Mouse (Mus musculus) forebrain, embryonic 14.5 days (tissue): Measurements from ENCODE around the gene Atxn2l. TPM values are rescaled to one million over a fixed set of nuclear protein-coding genes. Genes with fewer than 3 reads are reported as not detected.

ENCODE experiments used
- ATAC-seq: fragments of 200-750 bp; cut with Nextera tagmentation; 2 replicates; pipeline ENCODE4 v1.8.0; 2017; ENCODE audit warnings: mild to moderate bottlenecking, moderate library complexity
- DNase-seq: peaks from one replicate; pipeline ENCODE4 v3.0.0-alpha.2; 2015; ENCODE audit warnings: low spot score
- H3K27ac ChIP-seq: fragments of 300-500 bp; sonication (generic); 2 replicates; pipeline ENCODE4 v1.5.1; 2014; ENCODE audit warnings: low read depth, mild to moderate bottlenecking, control low read depth, low read length, moderate library complexity
- H3K27me3 ChIP-seq: fragments of 300-500 bp; sonication (generic); replicated peaks from 2 replicates; pipeline ENCODE4 v1.6.1; 2014; ENCODE audit warnings: low read length, control low read depth, mixed read lengths; ENCODE audit not compliant: control insufficient read depth, insufficient read depth
- H3K36me3 ChIP-seq: fragments of 300-500 bp; sonication (generic); 2 replicates; pipeline ENCODE4 v1.6.1; 2014; ENCODE audit warnings: low read length, control low read depth; ENCODE audit not compliant: control insufficient read depth, insufficient read depth
- H3K4me1 ChIP-seq: fragments of 300-500 bp; sonication (generic); 2 replicates; pipeline ENCODE4 v1.6.1; 2014; ENCODE audit warnings: antibody characterized with exemption, low read length, control low read depth; ENCODE audit not compliant: control insufficient read depth, insufficient read depth
- H3K4me2 ChIP-seq: fragments of 300-500 bp; sonication (generic); 2 replicates; pipeline ENCODE4 v1.6.1; 2014; ENCODE audit warnings: mild to moderate bottlenecking, control low read depth, low read length
- H3K4me3 ChIP-seq: fragments of 300-500 bp; sonication (generic); 2 replicates; pipeline ENCODE4 v1.5.1; 2014; ENCODE audit warnings: low read depth, low read length, control low read depth
- H3K9ac ChIP-seq: fragments of 300-500 bp; sonication (generic); 2 replicates; pipeline ENCODE4 v1.6.1; 2014; ENCODE audit warnings: mild to moderate bottlenecking, low read length, control low read depth, moderate library complexity
- H3K9me3 ChIP-seq: fragments of 300-500 bp; sonication (generic); replicated peaks from 2 replicates; pipeline ENCODE4 v1.6.1; 2016; ENCODE audit warnings: low read length, control low read depth, mixed read lengths; ENCODE audit not compliant: control insufficient read depth
- WGBS: fragments of 180-500 bp; shearing (Covaris S2); extraction: QIAGEN DNeasy Blood & Tissue Kit; methylation state at CpG from one replicate; pipeline ENCODE4 v1.1.7; 2014; 5-methylcytosine and 5-hydroxymethylcytosine counted together
- polyA plus RNA-seq: library from polyadenylated mRNA; unstranded; fragments of >200 nt; fragmentation: Nextera tagmentation; extraction: Ambion mirVana; gene quantifications from 2 replicates; pipeline ENCODE4 v1.2.1, GENCODE M21; 2014

The Atxn2l gene
- polyA plus RNA-seq, 1 experiment from 2014 or later, result 36.5 TPM

DNA sequence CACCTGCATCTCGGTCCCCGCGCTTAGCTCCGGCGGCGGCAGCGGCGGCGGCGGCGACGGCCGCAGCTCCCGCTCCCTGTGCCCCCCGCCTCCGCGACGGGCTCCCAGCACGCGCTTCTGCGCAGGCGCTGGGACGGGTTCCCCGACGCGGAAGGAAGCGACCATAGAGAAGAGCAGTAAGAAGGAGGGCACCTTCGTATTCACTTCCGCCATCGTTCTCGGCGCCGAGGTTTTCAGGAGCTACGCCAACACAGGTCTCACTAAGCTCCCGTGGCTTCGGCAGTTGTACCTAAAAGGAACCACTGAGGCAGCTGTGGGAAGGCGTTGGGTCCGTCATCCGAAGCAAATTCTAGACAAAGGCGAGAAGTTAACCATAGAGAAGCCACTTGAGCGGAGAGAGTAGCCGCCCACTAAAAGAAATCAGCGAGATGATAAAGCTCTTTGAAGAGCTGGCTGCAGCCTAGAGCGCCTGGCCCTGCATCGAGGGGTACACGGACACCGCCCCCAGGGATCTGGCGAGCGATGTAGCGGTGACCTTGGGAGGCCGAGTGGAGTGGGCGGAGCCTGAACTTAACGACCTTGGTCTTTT, 28.1 kb downstream of the Atxn2l start, which contains the start of gene Sh2b1:
TSS of gene Sh2b1 (minus strand) at position 432 of the 589 bp plus-strand sequence.
- peak within 1 kb of the TSS; percentile 99 for H3K9ac ChIP-seq
- peaks cover 7% of the 10 kb centered on the region; the same call in 1 of the 2 replicates for H3K4me1 ChIP-seq
- H3K9me3 ChIP-seq, result no peaks in the 10 kb centered on the region
- ATAC-seq (peak; percentile 94), DNase-seq (peak; percentile 97)
- peak within 1 kb of the TSS; percentile 94 for H3K27ac ChIP-seq
- no peaks in the 10 kb centered on the region for H3K27me3 ChIP-seq
- H3K4me3 ChIP-seq, result peak within 1 kb of the TSS; percentile 93
- H3K36me3 ChIP-seq, result peaks cover 28% of the 10 kb centered on the region
- WGBS, result under 1% methylated on average over 41 of the region's 53 CpGs
- H3K4me2 ChIP-seq, result peak within 1 kb of the TSS; percentile 90

DNA sequence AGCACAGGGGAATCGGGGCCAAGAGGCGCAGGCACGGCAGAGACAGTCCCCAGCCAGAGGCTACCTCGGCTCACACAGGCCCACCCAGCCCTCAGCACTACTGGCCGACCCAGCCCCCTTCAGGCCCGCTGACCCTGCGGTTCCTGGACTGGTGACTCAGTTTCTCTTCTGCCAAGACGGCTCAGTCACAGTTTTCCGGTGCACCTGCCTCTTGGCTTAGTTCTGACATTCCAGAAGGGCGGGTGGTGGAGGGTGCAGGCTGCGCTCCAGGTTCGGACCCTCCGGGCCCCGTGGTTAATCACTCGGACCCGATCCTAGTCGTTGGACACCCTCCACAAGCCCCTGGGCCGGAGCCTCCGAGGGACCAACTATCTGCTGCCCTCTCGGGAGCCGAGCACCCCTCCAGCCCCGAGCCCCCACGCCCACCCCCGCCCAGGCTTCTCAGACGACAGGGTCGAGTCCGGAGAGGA, 28.7 kb downstream of the Atxn2l start:
- H3K36me3 ChIP-seq, result peaks cover 33% of the 10 kb centered on the region
- H3K4me1 ChIP-seq, result peaks cover 7% of the 10 kb centered on the region; the same call in 1 of the 2 replicates
- no peaks in the 10 kb centered on the region for H3K27me3 ChIP-seq
- H3K4me2 ChIP-seq, result peak overlapping the region; percentile 90
- ATAC-seq (peak; percentile 52), DNase-seq (no peak)
- peak overlapping the region; percentile 93 for H3K4me3 ChIP-seq
- peak overlapping the region; percentile 94 for H3K27ac ChIP-seq
- H3K9ac ChIP-seq, result peak overlapping the region; percentile 99
- no peaks in the 10 kb centered on the region for H3K9me3 ChIP-seq
- 2% methylated on average over 26 of the region's 27 CpGs for WGBS

DNA sequence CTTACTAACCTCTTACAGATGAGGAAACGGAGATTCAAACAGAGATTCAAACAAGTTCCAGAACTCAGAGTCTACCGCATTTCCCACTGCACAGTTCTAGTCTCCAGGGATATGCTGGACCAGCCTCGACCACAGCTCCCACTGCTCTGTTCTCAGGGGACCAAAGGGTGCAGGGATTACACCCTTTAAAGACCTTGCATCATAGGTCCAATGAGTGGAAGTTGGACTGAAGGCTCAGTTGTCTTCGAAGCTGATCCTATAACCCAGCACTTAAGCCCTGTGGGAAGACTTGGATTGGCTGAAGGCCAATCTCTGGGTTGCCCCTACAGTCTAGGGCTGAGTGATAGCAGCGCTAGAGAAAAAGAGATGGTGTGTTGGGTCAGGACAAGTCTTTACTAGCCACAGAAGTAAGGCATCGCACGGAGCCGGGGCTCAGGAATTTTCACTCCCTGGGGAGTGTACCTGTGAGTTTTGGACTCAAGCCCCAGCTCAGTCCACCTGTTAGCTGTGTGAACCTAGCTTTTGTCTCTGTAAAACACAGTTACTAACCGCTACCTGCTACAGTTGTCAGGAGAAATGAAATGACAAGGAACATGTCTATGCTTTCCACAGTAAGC, 29.7 kb downstream of the Atxn2l start:
- no peak overlapping the region for H3K27ac ChIP-seq
- no peaks in the 10 kb centered on the region for H3K27me3 ChIP-seq
- 88% methylated on average over 9 of the region's 9 CpGs for WGBS
- peaks cover 42% of the 10 kb centered on the region for H3K36me3 ChIP-seq
- no peak for DNase-seq
- peak overlapping the region; percentile 90 for H3K4me2 ChIP-seq
- peaks cover 7% of the 10 kb centered on the region; the same call in 1 of the 2 replicates for H3K4me1 ChIP-seq
- H3K9me3 ChIP-seq, result no peaks in the 10 kb centered on the region
- H3K4me3 ChIP-seq, result peak overlapping the region; percentile 93
- ATAC-seq, result no peak
- peak overlapping the region; percentile 99; the same call in 1 of the 2 replicates for H3K9ac ChIP-seq

DNA sequence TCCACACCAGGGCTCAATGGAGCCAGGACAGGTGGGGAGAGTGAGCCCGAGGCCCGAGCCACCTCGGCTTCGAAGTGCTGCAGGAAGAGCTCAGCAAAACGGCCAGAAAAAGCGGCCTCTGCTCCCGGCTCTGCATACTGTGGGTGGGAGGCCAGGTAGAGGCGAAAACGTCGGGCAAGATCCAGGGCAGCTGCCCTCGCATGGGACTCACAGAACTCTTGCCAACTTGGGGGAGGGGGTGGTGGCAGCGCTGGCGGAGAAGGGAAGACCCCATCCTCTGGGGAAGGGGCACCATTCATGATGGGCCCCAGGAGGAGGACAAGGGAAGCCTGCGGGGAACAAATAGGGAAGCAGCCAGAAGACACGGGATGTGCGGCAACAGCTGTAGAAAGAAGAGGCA, 30.5 kb downstream of the Atxn2l start:
- peaks cover 51% of the 10 kb centered on the region for H3K36me3 ChIP-seq
- no peak overlapping the region for H3K4me2 ChIP-seq
- ATAC-seq (no peak), DNase-seq (no peak)
- H3K27me3 ChIP-seq, result no peaks in the 10 kb centered on the region
- H3K4me1 ChIP-seq, result peaks cover 7% of the 10 kb centered on the region; the same call in 1 of the 2 replicates
- 89% methylated on average over 16 of the region's 16 CpGs for WGBS
- no peak overlapping the region for H3K9ac ChIP-seq
- no peak overlapping the region for H3K4me3 ChIP-seq
- no peaks in the 10 kb centered on the region for H3K9me3 ChIP-seq
- no peak overlapping the region for H3K27ac ChIP-seq

DNA sequence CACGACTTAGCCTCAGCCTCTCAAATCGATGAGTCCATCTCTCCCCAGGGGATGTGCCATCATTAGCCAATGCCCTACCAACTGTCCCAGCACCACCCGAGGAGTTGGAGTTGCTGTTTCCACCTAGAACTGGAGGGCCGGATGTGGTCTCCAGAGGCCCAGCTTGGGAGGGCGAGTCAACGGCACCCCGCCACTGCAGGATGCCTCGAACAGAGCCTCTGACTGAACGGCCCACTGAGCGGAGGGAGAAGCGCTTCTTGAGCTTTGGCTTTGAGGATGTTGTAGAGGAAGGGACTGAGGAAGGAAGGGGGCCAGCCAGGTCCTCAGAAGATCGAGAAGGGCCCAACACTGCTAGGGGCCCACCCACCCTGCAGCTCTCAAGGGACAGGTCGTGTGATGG, 30.9 kb downstream of the Atxn2l start:
- H3K27ac ChIP-seq, result no peak overlapping the region
- 93% methylated on average over 13 of the region's 13 CpGs for WGBS
- no peaks in the 10 kb centered on the region for H3K9me3 ChIP-seq
- H3K4me1 ChIP-seq, result peaks cover 7% of the 10 kb centered on the region; the same call in 1 of the 2 replicates
- no peak overlapping the region for H3K4me2 ChIP-seq
- ATAC-seq (no peak), DNase-seq (no peak)
- no peak overlapping the region for H3K9ac ChIP-seq
- H3K4me3 ChIP-seq, result no peak overlapping the region
- H3K27me3 ChIP-seq, result no peaks in the 10 kb centered on the region
- H3K36me3 ChIP-seq, result peaks cover 55% of the 10 kb centered on the region

DNA sequence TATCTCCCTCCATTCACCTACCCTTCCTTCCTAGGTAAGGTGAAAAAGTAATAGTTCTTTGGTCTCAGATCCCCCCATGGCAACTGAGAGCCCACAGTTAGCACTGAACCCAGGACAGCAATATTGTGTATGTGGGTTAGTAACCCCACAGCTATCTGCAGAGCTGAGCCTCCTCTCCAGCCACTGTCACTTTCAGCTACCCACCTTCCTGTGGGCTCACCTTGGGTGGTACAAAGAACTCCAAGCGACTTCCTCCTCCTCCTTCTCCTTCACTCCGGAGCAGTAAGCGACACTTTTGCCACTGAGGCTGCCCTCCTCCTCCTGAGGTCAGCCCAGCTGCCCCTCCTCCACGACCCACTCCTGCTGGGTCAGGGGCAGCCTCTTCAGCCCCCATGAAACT, 31.4 kb downstream of the Atxn2l start:
- Histone ChIP-seq H3K9ac (no peak overlapping the region), H3K27ac (no peak overlapping the region), H3K4me3 (no peak overlapping the region), H3K27me3 (no peaks in the 10 kb centered on the region), H3K4me1 (peaks cover 7% of the 10 kb centered on the region; the same call in 1 of the 2 replicates), H3K36me3 (peaks cover 59% of the 10 kb centered on the region), H3K4me2 (no peak overlapping the region), H3K9me3 (no peaks in the 10 kb centered on the region)
- 93% methylated on average over 4 of the region's 4 CpGs for WGBS
- no peak for DNase-seq
- no peak for ATAC-seq

DNA sequence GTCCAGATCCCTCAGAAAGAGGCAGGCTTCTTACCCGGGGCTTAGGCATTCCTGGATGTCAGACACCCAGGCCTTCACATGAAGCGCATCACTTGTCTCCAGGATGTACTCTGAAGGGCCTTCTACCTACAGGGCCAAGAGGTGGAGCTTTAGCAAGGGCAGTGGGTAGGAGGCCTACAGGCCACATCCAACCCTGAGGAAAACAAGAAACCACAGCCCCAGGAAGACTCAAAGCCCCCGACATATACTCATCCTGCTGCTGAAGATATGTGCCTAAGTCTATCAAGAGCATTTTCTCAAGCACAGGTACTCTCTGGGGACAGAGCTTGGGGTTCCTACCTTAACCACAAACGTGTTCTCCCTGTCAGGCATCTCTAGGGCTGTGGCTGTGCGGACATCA, 31.9 kb downstream of the Atxn2l start:
- H3K27me3 ChIP-seq, result no peaks in the 10 kb centered on the region
- ATAC-seq (no peak), DNase-seq (no peak)
- no peak overlapping the region for H3K4me2 ChIP-seq
- peaks cover 7% of the 10 kb centered on the region; the same call in 1 of the 2 replicates for H3K4me1 ChIP-seq
- H3K9ac ChIP-seq, result no peak overlapping the region
- H3K4me3 ChIP-seq, result no peak overlapping the region
- H3K9me3 ChIP-seq, result no peaks in the 10 kb centered on the region
- peaks cover 64% of the 10 kb centered on the region for H3K36me3 ChIP-seq
- H3K27ac ChIP-seq, result no peak overlapping the region
- WGBS, result 90% methylated on average over 5 of the region's 5 CpGs

DNA sequence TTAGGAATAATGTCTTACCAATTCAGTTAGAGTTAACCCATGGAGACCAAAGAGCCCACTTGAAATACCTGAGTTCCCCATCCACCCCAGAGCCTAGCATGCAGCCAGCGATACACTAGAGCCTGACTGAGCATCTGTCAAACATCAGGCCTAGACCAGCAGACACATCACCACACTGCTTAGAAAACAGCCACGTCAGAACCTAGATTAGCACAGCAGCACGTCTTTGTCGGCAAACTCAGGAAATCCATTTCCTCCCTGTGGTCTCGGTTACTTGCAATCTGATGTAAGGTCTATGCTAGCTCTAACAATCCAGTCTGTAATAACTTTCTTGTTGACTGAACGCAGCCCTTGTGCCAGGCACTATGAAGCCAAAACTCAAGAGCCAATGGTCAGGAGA, 33.2 kb downstream of the Atxn2l start:
- whole genome bisulfite sequencing, result 94% methylated on average over 6 of the region's 6 CpGs
- no peak overlapping the region for H3K4me2 ChIP-seq
- DNase-seq (no peak), ATAC-seq (no peak)
- H3K9ac ChIP-seq, result no peak overlapping the region
- H3K27ac ChIP-seq, result no peak overlapping the region
- peaks cover 66% of the 10 kb centered on the region for H3K36me3 ChIP-seq
- H3K9me3 ChIP-seq, result no peaks in the 10 kb centered on the region
- no peak overlapping the region for H3K4me3 ChIP-seq
- peaks cover 7% of the 10 kb centered on the region; the same call in 1 of the 2 replicates for H3K4me1 ChIP-seq
- no peaks in the 10 kb centered on the region for H3K27me3 ChIP-seq
